Mouse (Mus musculus) frontal cortex, postnatal 14 days (tissue): ENCODE results near the gene Eef1akmt1.

Source experiments
- DNase-seq, 2 experiments: peaks; one replicate each; pipeline ENCODE4 v3.0.0; 2022; ENCODE audit warnings: low spot score in 2 of 2

Eef1akmt1 gene

DNA sequence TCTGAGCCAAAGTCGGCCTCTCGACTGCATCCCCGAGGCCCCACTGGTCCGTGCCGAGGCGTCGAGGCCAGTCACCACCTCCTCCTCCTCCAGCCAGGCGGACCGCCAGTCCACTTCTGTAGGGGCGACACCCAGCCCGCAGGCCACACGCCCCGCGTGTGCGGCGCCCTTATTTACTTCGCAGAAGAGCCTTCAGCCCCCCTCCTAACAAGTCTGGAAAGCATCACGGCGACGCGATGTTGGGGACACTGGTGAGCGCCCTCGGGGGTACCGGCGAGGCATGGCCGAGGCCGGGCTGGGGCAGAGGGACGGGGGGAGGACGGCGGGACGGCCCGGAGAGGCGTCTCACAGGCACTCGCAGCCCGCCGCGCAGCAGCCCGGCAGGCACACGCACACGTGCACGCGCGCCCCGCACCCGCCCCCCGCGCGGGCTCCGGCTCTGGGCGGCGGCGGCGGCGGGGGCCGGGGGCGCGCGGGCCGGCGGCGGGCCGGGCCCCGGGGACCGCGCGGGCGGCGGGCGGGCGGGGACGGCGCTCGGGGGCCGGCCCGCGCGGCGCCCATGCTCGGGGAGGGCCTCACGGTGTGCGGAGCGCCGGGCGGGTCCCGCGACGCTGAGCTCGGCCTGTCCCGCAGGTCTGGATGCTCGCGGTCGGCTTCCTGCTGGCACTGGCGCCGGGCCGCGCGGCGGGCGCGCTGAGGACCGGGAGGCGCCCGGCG lies 46.6 kb downstream of the Eef1akmt1 start, which contains the start of gene Il17d:
Gene Il17d (plus strand): TSS at position 107 of the 717 bp plus-strand sequence.
- no peak for DNase-seq

GRCm38 (mm10) chr14:57523762-57524161 lies 47.6 kb downstream of the Eef1akmt1 start:
- no peak for DNase-seq

DNA sequence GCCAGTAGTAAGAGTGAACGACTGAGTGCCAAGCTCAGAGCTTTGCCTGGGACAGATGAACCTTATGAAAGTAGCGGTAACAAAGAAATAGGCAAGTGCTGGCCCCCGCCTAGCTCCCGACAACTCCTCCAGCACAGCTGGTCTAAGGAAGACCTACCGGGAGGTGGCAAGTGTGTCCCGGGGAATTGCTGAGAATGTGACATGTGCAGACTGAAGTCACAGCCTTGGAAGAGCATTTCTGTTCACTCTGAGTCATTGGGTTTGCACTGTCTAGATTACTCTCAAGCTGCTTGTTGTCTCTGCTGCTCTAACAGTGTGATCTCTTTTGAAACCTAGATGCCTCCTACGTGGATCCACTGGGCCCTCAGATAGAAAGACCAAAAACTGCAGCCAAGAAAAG lies 54.4 kb downstream of the Eef1akmt1 start:
- no peak for DNase-seq

GRCm38 (mm10) chr14:57515156-57515762 lies 56.2 kb downstream of the Eef1akmt1 start:
- no peak for DNase-seq

DNA sequence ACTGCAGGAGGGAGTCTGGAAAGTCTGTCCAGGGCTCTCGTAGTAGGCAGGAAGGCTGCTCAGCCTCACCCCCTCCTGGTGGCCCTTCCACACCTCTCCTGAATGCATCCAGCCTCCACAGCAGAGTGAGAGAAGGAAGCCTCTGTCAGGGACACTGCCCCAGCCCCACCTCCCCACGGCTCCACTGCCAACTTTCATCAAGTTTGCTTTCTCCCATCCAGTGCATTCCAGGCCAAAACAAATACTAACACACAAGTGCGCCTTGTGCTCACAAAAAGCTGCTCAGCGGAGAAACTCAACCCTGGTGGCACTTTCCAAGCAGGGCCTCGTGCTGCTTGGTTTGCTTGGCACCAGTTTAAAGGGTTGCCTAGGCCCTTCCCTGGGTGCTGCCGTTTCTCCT lies 61.9 kb downstream of the Eef1akmt1 start:
- DNase-seq = peak in 1 of 2 experiments; percentile 45

GRCm38 (mm10) chr14:57503729-57504128 lies 67.7 kb downstream of the Eef1akmt1 start:
- no peak for DNase-seq
